Mouse (Mus musculus): ENCODE results near the gene Snrpg. TPM values are rescaled to one million over a fixed set of nuclear protein-coding genes. Genes with fewer than 3 reads are reported as not detected.

Gene Snrpg
- polyA plus RNA-seq (2014; fragmentation: Illumina TruSeq; extraction: RNeasy Lipid Tissue Mini Kit (QIAGEN cat#74804)): 25.4 TPM

GRCm38 (mm10) chr6:86370764-86371339 is at the start of gene Snrpg:
TSS of gene Snrpg (plus strand) at chr6:86371304.

GRCm38 (mm10) chr6:86365371-86366124 is 5.6 kb upstream of the Snrpg start, which contains the start of gene Fam136a:
TSS of gene Fam136a (plus strand) at chr6:86365646.

GRCm38 (mm10) chr6:86396581-86397256 is 25.6 kb downstream of the Snrpg start, which contains the start of gene Pcyox1:
TSS of gene Pcyox1 (minus strand) at chr6:86397154.

GRCm38 (mm10) chr6:86404100-86404861 is 33.2 kb downstream of the Snrpg start, which contains the start of gene Tia1:
TSS of gene Tia1 (plus strand) at chr6:86404219.

GRCm38 (mm10) chr6:86426358-86426757 is 55.3 kb downstream of the Snrpg start, which contains the start of gene Gm44790:
TSS of gene Gm44790 (plus strand) at chr6:86426658.

Other genes starting within 250 kb of the Snrpg start
- 13.3 TPM for gene Tgfa, start 176.1 kb upstream of the Snrpg start, polyA plus RNA-seq (2014; fragmentation: Illumina TruSeq; extraction: RNeasy Lipid Tissue Mini Kit (QIAGEN cat#74804))
- 149 TPM for gene Fam136a, start 5.7 kb upstream of the Snrpg start, polyA plus RNA-seq (2014; fragmentation: Illumina TruSeq; extraction: RNeasy Lipid Tissue Mini Kit (QIAGEN cat#74804))
- 256 TPM for gene Pcyox1, start 25.9 kb downstream of the Snrpg start, polyA plus RNA-seq (2014; fragmentation: Illumina TruSeq; extraction: RNeasy Lipid Tissue Mini Kit (QIAGEN cat#74804))
- gene Tia1, start 32.9 kb downstream of the Snrpg start, polyA plus RNA-seq (2014; fragmentation: Illumina TruSeq; extraction: RNeasy Lipid Tissue Mini Kit (QIAGEN cat#74804)): 128 TPM
- not detected for gene Gm44790, start 55.4 kb downstream of the Snrpg start, polyA plus RNA-seq (2014; fragmentation: Illumina TruSeq; extraction: RNeasy Lipid Tissue Mini Kit (QIAGEN cat#74804))
- 16.4 TPM for gene C87436, start 67.1 kb downstream of the Snrpg start, polyA plus RNA-seq (2014; fragmentation: Illumina TruSeq; extraction: RNeasy Lipid Tissue Mini Kit (QIAGEN cat#74804))
- 176 TPM for gene Pcbp1, start 155.0 kb downstream of the Snrpg start, polyA plus RNA-seq (2014; fragmentation: Illumina TruSeq; extraction: RNeasy Lipid Tissue Mini Kit (QIAGEN cat#74804))